Mouse (Mus musculus) limb, embryonic 13.5 days (tissue): ENCODE measurements around the gene Plb1. TPM values are rescaled to one million over a fixed set of nuclear protein-coding genes. Genes with fewer than 3 reads are reported as not detected.

Experiments
- ATAC-seq: fragments of 200-750 bp; cut with Nextera tagmentation; 2 replicates; pipeline ENCODE4 v1.8.0; 2017; ENCODE audit warnings: low read depth, moderate number of reproducible peaks, moderate TSS enrichment; ENCODE audit not compliant: low FRiP score
- H3K27ac ChIP-seq: fragments of 300-500 bp; sonication (generic); 2 replicates; pipeline ENCODE4 v1.5.1; 2015; ENCODE audit warnings: inconsistent platforms, mild to moderate bottlenecking, moderate library complexity
- H3K27me3 ChIP-seq: fragments of 300-500 bp; sonication (generic); 2 replicates; pipeline ENCODE4 v1.6.1; 2015; ENCODE audit warnings: mild to moderate bottlenecking, inconsistent platforms
- H3K36me3 ChIP-seq: fragments of 300-500 bp; sonication (generic); 2 replicates; pipeline ENCODE4 v1.6.1; 2015; ENCODE audit warnings: inconsistent platforms, mild to moderate bottlenecking, moderate library complexity
- H3K4me1 ChIP-seq: fragments of 300-500 bp; sonication (generic); 2 replicates; pipeline ENCODE4 v1.6.1; 2015; ENCODE audit warnings: inconsistent platforms
- H3K4me2 ChIP-seq: fragments of 300-500 bp; sonication (generic); replicated peaks from 2 replicates; pipeline ENCODE4 v1.6.1; 2015; ENCODE audit warnings: inconsistent platforms, mild to moderate bottlenecking, moderate library complexity
- H3K4me3 ChIP-seq: fragments of 300-500 bp; sonication (generic); 2 replicates; pipeline ENCODE4 v1.5.1; 2015; ENCODE audit warnings: moderate library complexity, mild to moderate bottlenecking, inconsistent platforms
- H3K9ac ChIP-seq: fragments of 300-500 bp; sonication (generic); 2 replicates; pipeline ENCODE4 v1.6.1; 2015; ENCODE audit warnings: mild to moderate bottlenecking, inconsistent platforms
- H3K9me3 ChIP-seq: fragments of 300-500 bp; sonication (generic); 2 replicates; pipeline ENCODE4 v1.6.1; 2016; ENCODE audit warnings: inconsistent platforms
- WGBS: fragments of 180-500 bp; shearing (Covaris S2); methylation state at CpG from one replicate; pipeline ENCODE4 v1.1.7; 2015; 5-methylcytosine and 5-hydroxymethylcytosine counted together
- polyA plus RNA-seq: library from polyadenylated mRNA; unstranded; fragments of >200 nt; fragmentation: Nextera tagmentation; extraction: Ambion mirVana; gene quantifications from 2 replicates; pipeline ENCODE4 v1.2.1, GENCODE M21; 2015

Gene Plb1
- polyA plus RNA-seq, 1 experiment from 2014 or later, result 1.0 TPM

- Histone ChIP-seq H3K27ac (no peak overlapping the region), H3K4me2 (no peak overlapping the region), H3K9me3 (no peaks in the 10 kb centered on the region), H3K27me3 (no peaks in the 10 kb centered on the region), H3K9ac (no peak overlapping the region), H3K36me3 (no peaks in the 10 kb centered on the region), H3K4me3 (no peak overlapping the region), H3K4me1 (peaks cover 31% of the 10 kb centered on the region)
- 83% methylated on average over 2 of the region's 2 CpGs for WGBS
- ATAC-seq, result no peak
These were observed 177.2 kb downstream of the Plb1 start for GRCm38 (mm10) chr5:32409747-32410146.

- Histone ChIP-seq H3K4me1 (peaks cover 36% of the 10 kb centered on the region), H3K36me3 (no peaks in the 10 kb centered on the region), H3K4me3 (no peak overlapping the region), H3K9me3 (no peaks in the 10 kb centered on the region), H3K9ac (no peak overlapping the region), H3K4me2 (no peak overlapping the region), H3K27me3 (no peaks in the 10 kb centered on the region), H3K27ac (0 out of 2 replicates have a peak overlapping the region, but pooled peaks have one; percentile 87)
- no peak for ATAC-seq
- 75% methylated on average over 3 of the region's 3 CpGs for WGBS
These were observed 178.6 kb downstream of the Plb1 start for GRCm38 (mm10) chr5:32410954-32411688.

GRCm38 (mm10) chr5:32412186-32412950 lies 179.9 kb downstream of the Plb1 start:
- no peak overlapping the region for H3K9ac ChIP-seq
- no peaks in the 10 kb centered on the region for H3K27me3 ChIP-seq
- WGBS, result 0% methylated on average over 1 of the region's 1 CpGs
- H3K4me3 ChIP-seq, result no peak overlapping the region
- no peaks in the 10 kb centered on the region for H3K9me3 ChIP-seq
- peak overlapping the region; percentile 16; the same call in 1 of the 2 replicates for H3K4me2 ChIP-seq
- no peaks in the 10 kb centered on the region for H3K36me3 ChIP-seq
- ATAC-seq, result peak; percentile 92
- peak overlapping the region; percentile 87 for H3K27ac ChIP-seq
- peaks cover 36% of the 10 kb centered on the region for H3K4me1 ChIP-seq

- Histone ChIP-seq H3K36me3 (no peaks in the 10 kb centered on the region), H3K4me3 (no peak overlapping the region), H3K9me3 (no peaks in the 10 kb centered on the region), H3K9ac (no peak overlapping the region), H3K27ac (peak overlapping the region; percentile 87), H3K4me2 (peak overlapping the region; percentile 16; the same call in 1 of the 2 replicates), H3K4me1 (peaks cover 36% of the 10 kb centered on the region), H3K27me3 (no peaks in the 10 kb centered on the region)
- 27% methylated on average over 2 of the region's 2 CpGs for WGBS
- ATAC-seq, result peak; percentile 55
These were observed 180.6 kb downstream of the Plb1 start for GRCm38 (mm10) chr5:32413083-32413482.

GRCm38 (mm10) chr5:32413569-32413968 lies 181.1 kb downstream of the Plb1 start:
- 48% methylated on average over 2 of the region's 2 CpGs for WGBS
- Histone ChIP-seq H3K4me1 (peaks cover 36% of the 10 kb centered on the region), H3K27me3 (no peaks in the 10 kb centered on the region), H3K27ac (peak overlapping the region; percentile 87), H3K4me3 (no peak overlapping the region), H3K9ac (no peak overlapping the region), H3K36me3 (no peaks in the 10 kb centered on the region), H3K9me3 (no peaks in the 10 kb centered on the region), H3K4me2 (no peak overlapping the region)
- no peak for ATAC-seq

- 49% methylated on average over 5 of the region's 5 CpGs for WGBS
- Histone ChIP-seq H3K9me3 (no peaks in the 10 kb centered on the region), H3K4me3 (no peak overlapping the region), H3K9ac (no peak overlapping the region), H3K36me3 (no peaks in the 10 kb centered on the region), H3K4me1 (peaks cover 36% of the 10 kb centered on the region), H3K27me3 (no peaks in the 10 kb centered on the region), H3K4me2 (no peak overlapping the region), H3K27ac (peak overlapping the region; percentile 28; the same call in 1 of the 2 replicates)
- ATAC-seq, result no peak
These were observed 182.0 kb downstream of the Plb1 start for GRCm38 (mm10) chr5:32414461-32414985.

- Histone ChIP-seq H3K9me3 (no peaks in the 10 kb centered on the region), H3K27ac (no peak overlapping the region), H3K4me1 (peaks cover 36% of the 10 kb centered on the region), H3K36me3 (no peaks in the 10 kb centered on the region), H3K4me2 (no peak overlapping the region), H3K4me3 (no peak overlapping the region), H3K27me3 (no peaks in the 10 kb centered on the region), H3K9ac (no peak overlapping the region)
- 86% methylated on average over 6 of the region's 6 CpGs for WGBS
- ATAC-seq, result no peak
These were observed 183.0 kb downstream of the Plb1 start for GRCm38 (mm10) chr5:32415554-32415953.

Other genes starting within 250 kb of the Plb1 start
- 2.3 and 2.5 TPM in 2 replicates for gene Fosl2, start 96.9 kb upstream of the Plb1 start, polyA plus RNA-seq
- 203 and 216 TPM in 2 replicates for gene Ppp1cb, start 226.1 kb downstream of the Plb1 start, polyA plus RNA-seq